Comparison of ENCODE assay signal across 20 mouse cellular contexts in genomic region chr5:21593201-21593709, GRCm38 (mm10). TPM values are rescaled to one million over a fixed set of nuclear protein-coding genes. Genes with fewer than 3 reads are reported as not detected.
DNase-seq lines count a peak whose midpoint lies in the region; ATAC-seq lines count a peak whose summit lies in the region.
"Had no signal": no experiment of that assay in that cellular context is flagged by ENCODE, and none has a peak within 500 bp of the region (broad histone marks: within the 10 kb centered on the region; RNA-seq: fewer than 3 reads in every experiment).

No protein-coding gene starts in this region.

- DNase-seq in frontal cortex, postnatal 10 days (ENCODE audit: low spot score in 2 of 2) = no peak
- peak; percentile 9 for DNase-seq in layer of hippocampus, adult 11-12 months (ENCODE audit: low spot score)
- DNase-seq in layer of hippocampus, postnatal 25 days (ENCODE audit: extremely low spot score in 1 of 2, low spot score in 1 of 2) = no peak
- DNase-seq in brain, adult 2 months (ENCODE audit: low read depth, low spot score) = peak; percentile 51
- DNase-seq in cerebellum, postnatal 36 days = no peak
- DNase-seq: adrenal gland, adult 2 months; adrenal gland, postnatal 10 days; adrenal gland, postnatal 25 days; cerebellum, adult 11-12 months; cerebellum, adult 2 months; cerebellum, adult 9-10 months; cerebellum, postnatal 10 days; cerebellum, postnatal 25 days; embryo, embryonic 11 days had no signal

- peak; percentile 91 for ATAC-seq in frontal cortex, adult (ENCODE audit: low TSS enrichment)
- ATAC-seq: forebrain, embryonic 13.5 days; forebrain, embryonic 15.5 days had no signal

RNA-seq across cellular contexts. Expression of gene Lrrc17, which starts 49.9 kb away (rescaled TPM):
- under 1 TPM; 0.33 to 0.44 TPM for total RNA-seq in layer of hippocampus, postnatal 25 days (2021)
- total RNA-seq: common myeloid progenitor, adult 5-6 weeks; MEL had no signal

RNA-seq across cellular contexts. Expression of gene Fbxl13, which starts 52.2 kb away (rescaled TPM):
- total RNA-seq in layer of hippocampus, postnatal 25 days (2021) = under 1 TPM; 0.17 to 0.26 TPM
- total RNA-seq: adrenal gland, postnatal 25 days; ES-E14 had no signal

RNA-seq across cellular contexts. Expression of gene Armc10, which starts 52.4 kb away (rescaled TPM):
- total RNA-seq in layer of hippocampus, postnatal 25 days (2021) = 10 to 100 TPM; 21.2 to 22.3 TPM

Comparison
In these comparisons a context has a peak if more than half of its experiments do, and no peak if none do; other contexts are left out.
1. DNase-seq: peak in layer of hippocampus, adult 11-12 months (single experiment) and brain, adult 2 months (single experiment); none in frontal cortex, postnatal 10 days (0 of 2), layer of hippocampus, postnatal 25 days (0 of 2) and cerebellum, postnatal 36 days (0 of 2).